ENCODE assay signal across 14 mouse cellular contexts in the genomic region with DNA sequence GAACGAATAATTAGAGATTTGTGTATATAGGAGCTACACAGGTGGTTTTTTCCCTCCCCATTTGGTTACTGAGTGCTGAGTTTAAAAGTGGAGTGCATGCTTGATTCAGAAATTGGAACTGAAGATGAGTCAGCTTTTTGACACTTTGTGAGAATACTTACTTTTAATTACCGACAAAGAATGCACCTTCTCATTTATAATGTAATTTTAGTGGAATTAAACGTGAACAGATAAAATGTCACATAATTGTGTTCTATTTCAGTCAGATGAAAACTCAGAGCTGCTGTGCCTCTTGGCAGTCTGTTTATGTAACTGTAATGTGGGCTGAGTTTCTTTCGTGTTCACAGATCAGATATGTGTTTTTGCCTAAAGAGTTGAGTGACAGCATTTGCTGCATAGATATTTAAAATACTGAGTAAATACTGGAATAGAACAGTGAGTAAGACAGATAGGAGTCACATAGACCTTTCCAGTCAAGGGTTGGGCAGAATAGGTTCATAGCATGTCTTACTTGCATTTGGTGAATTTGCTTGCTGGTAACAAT.
"Had no signal": no experiment of that assay in that cellular context is flagged by ENCODE, and none has a peak within 500 bp of the region (broad histone marks: within the 10 kb centered on the region; RNA-seq: fewer than 3 reads in every experiment).

No protein-coding gene starts in this region.

- ATAC-seq: inflammation-experienced regulatory T-cells, adult 6 months; intestine, postnatal 0 days; midbrain, embryonic 15.5 days had no signal

- H3K4me3 ChIP-seq: limb, embryonic 13.5 days; midbrain, embryonic 15.5 days; neural tube, embryonic 12.5 days; stomach, embryonic 15.5 days had no signal

- H3K27ac ChIP-seq: limb, embryonic 13.5 days; liver, embryonic 14.5 days; midbrain, embryonic 15.5 days; neural tube, embryonic 12.5 days; stomach, embryonic 15.5 days had no signal

- DNase-seq: kidney, adult 8-10 months; kidney, postnatal 25 days; layer of hippocampus, postnatal 36 days; left cerebral cortex, postnatal 4 days; lung, adult 18-20 months; right cerebral cortex, postnatal 14 days; thymus, postnatal 25 days had no signal
